Mouse (Mus musculus): ENCODE results near the gene Kcnmb2. TPM values are rescaled to one million over a fixed set of nuclear protein-coding genes. Genes with fewer than 3 reads are reported as not detected.

Gene Kcnmb2
- total RNA-seq, 2 experiments from 2014 or later = not detected

- DNase-seq (ENCODE audit: low spot score) = no peak
Observed at GRCm38 (mm10) chr3:32012205-32012931, 110.1 kb downstream of the Kcnmb2 start.

- DNase-seq (ENCODE audit: low spot score) = no peak
Observed at GRCm38 (mm10) chr3:32020981-32021380, 118.7 kb downstream of the Kcnmb2 start.

GRCm38 (mm10) chr3:32029375-32030050 lies 127.2 kb downstream of the Kcnmb2 start:
- DNase-seq (ENCODE audit: low spot score) = no peak

GRCm38 (mm10) chr3:32032381-32032780 lies 130.1 kb downstream of the Kcnmb2 start:
- DNase-seq (ENCODE audit: low spot score) = no peak

GRCm38 (mm10) chr3:32043814-32044213 lies 141.5 kb downstream of the Kcnmb2 start:
- no peak for DNase-seq (ENCODE audit: low spot score)

- DNase-seq (ENCODE audit: low spot score) = no peak
Observed at GRCm38 (mm10) chr3:32048777-32049176, 146.5 kb downstream of the Kcnmb2 start.

GRCm38 (mm10) chr3:32052596-32052995 lies 150.3 kb downstream of the Kcnmb2 start:
- DNase-seq (ENCODE audit: low spot score) = no peak

- DNase-seq (ENCODE audit: low spot score) = no peak
Observed at GRCm38 (mm10) chr3:32053610-32054241, 151.4 kb downstream of the Kcnmb2 start.

GRCm38 (mm10) chr3:32059888-32060656 lies 157.8 kb downstream of the Kcnmb2 start:
- no peak for DNase-seq (ENCODE audit: low spot score)

- DNase-seq (ENCODE audit: low spot score) = no peak
Observed at GRCm38 (mm10) chr3:32062685-32063084, 160.4 kb downstream of the Kcnmb2 start.

- DNase-seq (ENCODE audit: low spot score) = no peak
Observed at GRCm38 (mm10) chr3:32063312-32063711, 161.0 kb downstream of the Kcnmb2 start.

- no peak for DNase-seq (ENCODE audit: low spot score)
Observed at GRCm38 (mm10) chr3:32067004-32067935, 165.0 kb downstream of the Kcnmb2 start.

GRCm38 (mm10) chr3:32073881-32074280 lies 171.6 kb downstream of the Kcnmb2 start:
- no peak for DNase-seq (ENCODE audit: low spot score)

GRCm38 (mm10) chr3:32088762-32089161 lies 186.5 kb downstream of the Kcnmb2 start:
- DNase-seq (ENCODE audit: low spot score) = no peak

- DNase-seq (ENCODE audit: low spot score) = no peak
Observed at GRCm38 (mm10) chr3:32101391-32101790, 199.1 kb downstream of the Kcnmb2 start.

- DNase-seq (ENCODE audit: low spot score) = no peak
Observed at GRCm38 (mm10) chr3:32119851-32120250, 217.5 kb downstream of the Kcnmb2 start.

GRCm38 (mm10) chr3:32121731-32122130 lies 219.4 kb downstream of the Kcnmb2 start:
- no peak for DNase-seq (ENCODE audit: low spot score)

- DNase-seq (ENCODE audit: low spot score) = no peak
Observed at GRCm38 (mm10) chr3:32125431-32125830, 223.1 kb downstream of the Kcnmb2 start.

- DNase-seq (ENCODE audit: low spot score) = no peak
Observed at GRCm38 (mm10) chr3:32128391-32128790, 226.1 kb downstream of the Kcnmb2 start.

- DNase-seq (ENCODE audit: low spot score) = no peak
Observed at GRCm38 (mm10) chr3:32130696-32131095, 228.4 kb downstream of the Kcnmb2 start.

Data from gastrocnemius, adult 18-20 months (tissue).